Mouse (Mus musculus): ENCODE results near the gene Fam184b.

DNA sequence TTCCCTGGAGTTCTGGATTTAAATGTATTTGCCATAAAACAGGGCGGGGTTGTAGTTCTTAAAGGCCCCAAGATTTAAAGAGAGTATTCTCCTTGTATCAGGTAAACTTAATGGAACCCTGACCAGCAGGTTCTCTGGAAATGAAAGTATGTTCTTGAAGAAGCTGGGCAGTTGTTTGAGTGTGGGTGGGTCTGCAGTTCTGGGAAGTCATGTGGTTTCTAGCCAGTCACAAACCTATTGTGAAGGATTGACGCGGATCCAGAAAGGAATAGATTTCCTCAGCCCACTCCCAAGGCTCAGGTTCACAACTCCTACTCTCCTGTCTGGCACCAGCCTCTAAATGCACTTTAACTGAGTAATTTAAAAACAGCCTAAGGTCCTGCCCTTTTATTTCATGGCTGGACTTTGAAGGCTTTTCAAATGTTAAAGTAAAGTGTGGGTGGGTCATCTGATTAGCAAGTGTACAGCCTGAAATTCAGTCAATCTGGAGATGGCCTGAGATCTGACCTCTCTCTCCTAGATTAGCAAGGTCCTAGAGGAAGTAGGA, 143.9 kb downstream of the Fam184b start:
- no peak for TF ChIP-seq CTCF (IDR thresholded peaks at IDR 0.05; ENCODE audit: low read depth)
- no peak for TF ChIP-seq EP300 (IDR thresholded peaks at IDR 0.05; ENCODE audit: low read depth)

Data from heart, postnatal 0 days (tissue).